Mouse (Mus musculus) right cerebral cortex, postnatal 25 days (tissue): ENCODE measurements around the gene Olfr287.

Source experiments
- DNase-seq: peaks from one replicate; pipeline ENCODE4 v3.0.0; 2022

Olfr287 gene

GRCm38 (mm10) chr15:98167645-98168621, 52.9 kb downstream of the Olfr287 start:
- DNase-seq = peak; percentile 91

GRCm38 (mm10) chr15:98166963-98167644, 53.8 kb downstream of the Olfr287 start, which contains the start of gene Ccdc184:
TSS of gene Ccdc184 (plus strand) at chr15:98167158.
- no peak for DNase-seq

- no peak for DNase-seq
These were observed 55.3 kb downstream of the Olfr287 start, which contains the start of gene Asb8 for GRCm38 (mm10) chr15:98165525-98165924. TSS of gene Asb8 (minus strand) at chr15:98165625.

GRCm38 (mm10) chr15:98162561-98162960, 58.3 kb downstream of the Olfr287 start:
- DNase-seq = no peak

- no peak for DNase-seq
These were observed 59.6 kb downstream of the Olfr287 start for GRCm38 (mm10) chr15:98161026-98161805.

GRCm38 (mm10) chr15:98157253-98157652, 63.6 kb downstream of the Olfr287 start:
- DNase-seq = no peak
